Mouse (Mus musculus) heart, postnatal 0 days (tissue): ENCODE measurements around the gene Panx3. TPM values are rescaled to one million over a fixed set of nuclear protein-coding genes. Genes with fewer than 3 reads are reported as not detected.

Experiments used
- ATAC-seq: fragments of 200-750 bp; cut with Nextera tagmentation; 2 replicates; pipeline ENCODE4 v1.8.0; 2017; ENCODE audit warnings: low read depth, moderate number of reproducible peaks, moderate library complexity; ENCODE audit not compliant: insufficient read depth
- DNase-seq: peaks from one replicate; pipeline ENCODE4 v3.0.0-alpha.2; 2016; ENCODE audit warnings: low spot score
- H3K27ac ChIP-seq: fragments of 300-500 bp; sonication (generic); 2 replicates; pipeline ENCODE4 v1.5.1; 2014; ENCODE audit warnings: low read depth, mild to moderate bottlenecking
- H3K27me3 ChIP-seq: fragments of 300-500 bp; sonication (generic); 2 replicates; pipeline ENCODE4 v1.6.1; 2014; ENCODE audit warnings: low read length, mixed read lengths; ENCODE audit not compliant: control insufficient read depth, insufficient read depth
- H3K36me3 ChIP-seq: fragments of 300-500 bp; sonication (generic); replicated peaks from 2 replicates; pipeline ENCODE4 v1.6.1; 2014; ENCODE audit warnings: low read length, mixed read lengths; ENCODE audit not compliant: control insufficient read depth, insufficient read depth
- H3K4me1 ChIP-seq: fragments of 300-500 bp; sonication (generic); 2 replicates; pipeline ENCODE4 v1.6.1; 2014; ENCODE audit warnings: antibody characterized with exemption; ENCODE audit not compliant: control insufficient read depth, insufficient read depth
- H3K4me2 ChIP-seq: fragments of 300-500 bp; sonication (generic); 2 replicates; pipeline ENCODE4 v1.6.1; 2014; ENCODE audit warnings: low read depth, mild to moderate bottlenecking, low read length, moderate library complexity
- H3K4me3 ChIP-seq: fragments of 300-500 bp; sonication (generic); 2 replicates; pipeline ENCODE4 v1.5.1; 2014; ENCODE audit warnings: low read depth, low read length
- H3K9ac ChIP-seq: fragments of 300-500 bp; sonication (generic); replicated peaks from 2 replicates; pipeline ENCODE4 v1.6.1; 2014; ENCODE audit warnings: low read depth, low read length, mixed read lengths
- H3K9me3 ChIP-seq: fragments of 300-500 bp; sonication (generic); replicated peaks from 2 replicates; pipeline ENCODE4 v1.6.1; 2016; ENCODE audit warnings: low read length; ENCODE audit not compliant: control insufficient read depth
- CTCF ChIP-seq: IDR thresholded peaks from 2 replicates; pipeline ENCODE4 v1.5.1; 2016; ENCODE audit warnings: antibody characterized with exemption, control low read depth, low read depth
- EP300 ChIP-seq: IDR thresholded peaks from 2 replicates; pipeline ENCODE4 v1.6.1; 2016; ENCODE audit warnings: antibody characterized with exemption, low read depth
- WGBS: fragments of 180-500 bp; shearing (Covaris S2); extraction: QIAGEN DNeasy Blood & Tissue Kit; methylation state at CpG from one replicate; pipeline ENCODE4 v1.1.7; 2014; 5-methylcytosine and 5-hydroxymethylcytosine counted together
- polyA plus RNA-seq: library from polyadenylated mRNA; unstranded; fragments of >200 nt; fragmentation: Nextera tagmentation; extraction: Ambion mirVana; gene quantifications from 2 replicates; pipeline ENCODE4 v1.2.1, GENCODE M21; 2015
- total RNA-seq: library from RNA; depleted of rRNA; stranded (reverse); fragments of >200 nt; gene quantifications from 2 replicates; pipeline ENCODE4 v1.2.3, GENCODE M21; 2014; ENCODE audit warnings: low replicate concordance

Gene Panx3
- total and polyA plus RNA-seq, 2 experiments from 2014 or later, result not detected

GRCm38 (mm10) chr9:37634269-37634668 lies 34.8 kb downstream of the Panx3 start:
- Histone ChIP-seq H3K27me3 (no peaks in the 10 kb centered on the region), H3K4me3 (no peak overlapping the region), H3K4me1 (no peaks in the 10 kb centered on the region), H3K9me3 (no peaks in the 10 kb centered on the region), H3K9ac (no peak overlapping the region), H3K36me3 (no peaks in the 10 kb centered on the region), H3K27ac (no peak overlapping the region), H3K4me2 (no peak overlapping the region)
- WGBS, result 81% methylated on average over 3 of the region's 3 CpGs
- TF ChIP-seq CTCF, result no peak
- TF ChIP-seq EP300, result no peak
- DNase-seq, result no peak
- no peak for ATAC-seq

GRCm38 (mm10) chr9:37632305-37632704 lies 36.7 kb downstream of the Panx3 start:
- DNase-seq (no peak), ATAC-seq (no peak)
- Histone ChIP-seq H3K27me3 (no peaks in the 10 kb centered on the region), H3K4me1 (no peaks in the 10 kb centered on the region), H3K9ac (no peak overlapping the region), H3K4me3 (no peak overlapping the region), H3K36me3 (no peaks in the 10 kb centered on the region), H3K9me3 (no peaks in the 10 kb centered on the region), H3K27ac (no peak overlapping the region), H3K4me2 (no peak overlapping the region)
- 85% methylated on average over 2 of the region's 2 CpGs for WGBS
- TF ChIP-seq CTCF (no peak), EP300 (no peak)

GRCm38 (mm10) chr9:37629941-37630340 lies 39.1 kb downstream of the Panx3 start:
- Histone ChIP-seq H3K4me2 (no peak overlapping the region), H3K9ac (no peak overlapping the region), H3K27me3 (no peaks in the 10 kb centered on the region), H3K4me3 (no peak overlapping the region), H3K36me3 (no peaks in the 10 kb centered on the region), H3K4me1 (peaks cover 5% of the 10 kb centered on the region; the same call in 1 of the 2 replicates), H3K27ac (no peak overlapping the region), H3K9me3 (no peaks in the 10 kb centered on the region)
- TF ChIP-seq EP300 (no peak), CTCF (no peak)
- 65% methylated on average over 2 of the region's 2 CpGs for WGBS
- ATAC-seq (no peak), DNase-seq (no peak)

- TF ChIP-seq CTCF, result no peak
- no peak for TF ChIP-seq EP300
- H3K4me1 ChIP-seq, result peaks cover 5% of the 10 kb centered on the region; the same call in 1 of the 2 replicates
- H3K9ac ChIP-seq, result no peak overlapping the region
- H3K4me2 ChIP-seq, result no peak overlapping the region
- H3K36me3 ChIP-seq, result no peaks in the 10 kb centered on the region
- H3K4me3 ChIP-seq, result no peak overlapping the region
- H3K27me3 ChIP-seq, result no peaks in the 10 kb centered on the region
- H3K9me3 ChIP-seq, result no peaks in the 10 kb centered on the region
- ATAC-seq (no peak), DNase-seq (no peak)
- WGBS, result 81% methylated on average over 4 of the region's 4 CpGs
- H3K27ac ChIP-seq, result no peak overlapping the region
These were observed 40.5 kb downstream of the Panx3 start for GRCm38 (mm10) chr9:37628581-37628980.

- Histone ChIP-seq H3K9me3 (no peaks in the 10 kb centered on the region), H3K9ac (no peak overlapping the region), H3K4me3 (no peak overlapping the region), H3K27ac (no peak overlapping the region), H3K4me2 (no peak overlapping the region), H3K36me3 (no peaks in the 10 kb centered on the region), H3K27me3 (no peaks in the 10 kb centered on the region), H3K4me1 (peaks cover 5% of the 10 kb centered on the region; the same call in 1 of the 2 replicates)
- TF ChIP-seq EP300, result no peak
- no peak for TF ChIP-seq CTCF
- no peak for ATAC-seq
- WGBS, result 100% methylated on average over 1 of the region's 1 CpGs
- DNase-seq, result no peak
These were observed 41.8 kb downstream of the Panx3 start for GRCm38 (mm10) chr9:37627263-37627662.

- H3K9ac ChIP-seq, result no peak overlapping the region
- no peaks in the 10 kb centered on the region for H3K36me3 ChIP-seq
- no peaks in the 10 kb centered on the region for H3K27me3 ChIP-seq
- WGBS, result 28% methylated on average over 3 of the region's 3 CpGs
- H3K4me1 ChIP-seq, result peaks cover 5% of the 10 kb centered on the region; the same call in 1 of the 2 replicates
- no peak overlapping the region for H3K4me2 ChIP-seq
- no peaks in the 10 kb centered on the region for H3K9me3 ChIP-seq
- no peak overlapping the region for H3K27ac ChIP-seq
- no peak overlapping the region for H3K4me3 ChIP-seq
- TF ChIP-seq CTCF, result no peak
- no peak for TF ChIP-seq EP300
- ATAC-seq (no peak), DNase-seq (no peak)
These were observed 42.9 kb downstream of the Panx3 start for GRCm38 (mm10) chr9:37626103-37626567.
